Mouse (Mus musculus) heart, embryonic 14.5 days (tissue): Measurements from ENCODE around the gene Tmem9. TPM values are rescaled to one million over a fixed set of nuclear protein-coding genes. Genes with fewer than 3 reads are reported as not detected.

Experiments used
- ATAC-seq: fragments of 200-750 bp; cut with Nextera tagmentation; 2 replicates; pipeline ENCODE4 v1.8.0; 2017; ENCODE audit warnings: low read depth, moderate TSS enrichment; ENCODE audit not compliant: insufficient number of reproducible peaks, insufficient read depth, low FRiP score
- H3K27ac ChIP-seq, 2 experiments: fragments of 200-500 bp in 1 of 2; fragments of 300-500 bp in 1 of 2; sonication (generic) in 1 of 2; replicated peaks in 1 of 2; 2 replicates each; pipeline ENCODE4 v1.5.1; 2012 to 2014; ENCODE audit warnings: low read depth in 2 of 2, low read length in 2 of 2, control low read depth in 1 of 2, mild to moderate bottlenecking in 1 of 2, mixed read lengths in 1 of 2; ENCODE audit not compliant: control insufficient read depth in 1 of 2, insufficient read depth in 1 of 2
- H3K27me3 ChIP-seq: fragments of 300-500 bp; sonication (generic); 2 replicates; pipeline ENCODE4 v1.6.1; 2014; ENCODE audit warnings: mild to moderate bottlenecking, low read length, control low read depth; ENCODE audit not compliant: control insufficient read depth, insufficient read depth
- H3K36me3 ChIP-seq: fragments of 300-500 bp; sonication (generic); 2 replicates; pipeline ENCODE4 v1.6.1; 2014; ENCODE audit warnings: mild to moderate bottlenecking, control low read depth, low read length, mixed read lengths; ENCODE audit not compliant: control insufficient read depth, insufficient read depth
- H3K4me1 ChIP-seq, 2 experiments: fragments of 200-500 bp in 1 of 2; fragments of 300-500 bp in 1 of 2; sonication (generic) in 1 of 2; 2 replicates each; pipeline ENCODE4 v1.6.1; 2012 to 2014; ENCODE audit warnings: low read length in 2 of 2, control low read depth in 1 of 2, mixed read lengths in 1 of 2; ENCODE audit not compliant: control insufficient read depth in 2 of 2, insufficient read depth in 2 of 2
- H3K4me2 ChIP-seq: fragments of 300-500 bp; sonication (generic); 2 replicates; pipeline ENCODE4 v1.6.1; 2014; ENCODE audit warnings: mild to moderate bottlenecking, low read length
- H3K4me3 ChIP-seq, 2 experiments: fragments of 200-500 bp in 1 of 2; fragments of 300-500 bp in 1 of 2; sonication (generic) in 1 of 2; 2 replicates each; pipeline ENCODE4 v1.5.1; 2012 to 2014; ENCODE audit warnings: low read length in 2 of 2, mild to moderate bottlenecking in 2 of 2, control low read depth in 1 of 2, low read depth in 1 of 2, moderate library complexity in 1 of 2; ENCODE audit not compliant: control insufficient read depth in 1 of 2, insufficient read depth in 1 of 2
- H3K9ac ChIP-seq: fragments of 300-500 bp; sonication (generic); 2 replicates; pipeline ENCODE4 v1.6.1; 2014; ENCODE audit warnings: mild to moderate bottlenecking, low read length
- H3K9me3 ChIP-seq: fragments of 300-500 bp; sonication (generic); 2 replicates; pipeline ENCODE4 v1.6.1; 2016; ENCODE audit warnings: low read length, control low read depth; ENCODE audit not compliant: control insufficient read depth
- WGBS: fragments of 180-500 bp; shearing (Covaris S2); extraction: QIAGEN DNeasy Blood & Tissue Kit; methylation state at CpG from one replicate; pipeline ENCODE4 v1.1.7; 2014; 5-methylcytosine and 5-hydroxymethylcytosine counted together
- polyA plus RNA-seq: library from polyadenylated mRNA; unstranded; fragments of >200 nt; fragmentation: Nextera tagmentation; extraction: Ambion mirVana; gene quantifications from 2 replicates; pipeline ENCODE4 v1.2.1, GENCODE M21; 2014

Gene Tmem9
- polyA plus RNA-seq, 1 experiment from 2014 or later, result 82.2 TPM

DNA sequence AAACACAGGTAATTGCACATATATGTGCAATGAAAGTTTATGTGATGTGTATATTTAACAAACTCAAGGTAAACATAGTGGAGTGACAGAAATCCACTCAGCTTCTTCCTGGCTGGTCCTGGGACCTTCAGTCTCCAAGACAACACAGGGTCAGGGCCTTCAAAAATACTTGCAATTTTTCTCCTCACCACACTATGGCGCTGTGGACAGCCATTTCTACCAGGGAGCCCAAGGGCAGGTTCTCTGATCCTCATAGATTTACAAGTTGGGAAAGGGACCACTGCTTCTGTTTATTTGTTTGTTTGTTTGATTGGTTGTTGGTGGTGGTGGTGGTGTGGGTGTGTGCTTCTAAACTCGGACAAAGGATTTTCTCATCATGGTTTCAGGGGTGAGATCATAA is 39.5 kb downstream of the Tmem9 start:
- Histone ChIP-seq H3K9ac (no peak overlapping the region), H3K27me3 (peaks cover 42% of the 10 kb centered on the region), H3K9me3 (no peaks in the 10 kb centered on the region), H3K4me2 (no peak overlapping the region), H3K4me3 (no peak overlapping the region), H3K36me3 (no peaks in the 10 kb centered on the region), H3K27ac (no peak overlapping the region), H3K4me1 (peaks cover 5 to 10% of the 10 kb centered on the region in 2 experiments; a peak in 3 of 4 replicates)
- 6% methylated on average over 2 of the region's 2 CpGs for WGBS
- ATAC-seq, result no peak

DNA sequence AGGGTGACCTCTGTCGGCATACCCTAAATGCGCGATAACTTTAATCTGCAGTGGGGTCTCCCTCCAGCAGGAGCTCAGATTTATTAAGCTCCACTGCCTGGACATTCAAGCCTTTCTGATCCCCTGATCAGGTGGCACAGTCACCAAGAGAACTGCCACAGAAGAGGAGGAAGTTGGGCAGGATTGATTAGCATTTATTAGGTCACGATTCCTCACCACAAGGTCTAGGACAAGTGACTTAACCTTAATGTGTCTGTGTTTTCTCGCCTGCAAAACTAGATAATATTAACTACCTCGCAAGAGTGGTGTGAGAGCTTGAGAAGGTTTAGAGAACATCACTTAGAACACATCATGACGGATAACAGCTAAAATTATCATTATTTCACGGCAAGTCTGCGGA is 39.9 kb downstream of the Tmem9 start:
- Histone ChIP-seq H3K9me3 (no peaks in the 10 kb centered on the region), H3K36me3 (no peaks in the 10 kb centered on the region), H3K27me3 (peaks cover 46% of the 10 kb centered on the region), H3K4me2 (no peak overlapping the region), H3K4me3 (no peak overlapping the region), H3K27ac (no peak overlapping the region), H3K9ac (no peak overlapping the region), H3K4me1 (peaks cover 9 to 15% of the 10 kb centered on the region in 2 experiments; a peak in 3 of 4 replicates)
- ATAC-seq, result no peak
- whole genome bisulfite sequencing, result 74% methylated on average over 9 of the region's 9 CpGs

DNA sequence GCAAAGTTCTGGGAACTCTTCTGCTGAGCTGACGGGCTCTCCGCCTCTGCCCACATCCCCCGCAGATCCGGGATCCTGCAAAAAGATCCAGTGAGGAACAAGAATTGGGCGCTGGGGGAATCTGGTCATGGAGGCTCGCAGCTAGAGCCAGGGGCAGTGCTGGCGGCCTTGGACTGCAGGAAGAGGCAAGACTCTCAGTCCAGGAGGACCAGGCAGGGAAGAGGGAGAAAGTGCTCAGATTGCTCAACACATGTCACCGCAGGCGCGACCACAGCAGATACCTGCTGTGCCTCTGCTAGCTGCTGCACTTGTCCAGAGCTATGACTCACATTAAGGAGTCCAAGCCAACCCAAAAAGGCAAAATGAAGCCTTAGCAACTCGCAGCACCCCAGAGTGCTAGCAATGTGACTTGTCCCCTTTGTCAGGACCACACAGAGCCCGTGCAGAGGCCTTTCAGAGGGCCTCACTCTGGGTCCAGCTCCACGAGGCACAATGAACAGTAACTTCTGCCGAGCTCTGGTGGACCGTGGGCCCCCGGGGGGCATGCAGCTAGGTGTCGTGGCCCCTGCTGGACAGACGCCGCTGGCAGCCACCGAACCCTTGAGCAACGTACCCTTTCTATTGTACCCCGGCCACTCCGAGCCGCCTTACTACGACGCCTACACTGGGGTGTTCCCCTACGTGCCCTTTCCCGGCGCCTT is 42.5 kb downstream of the Tmem9 start, which contains the start of gene Ascl5:
Ascl5 (plus strand) TSS at position 493 of the 701 bp plus-strand sequence.
- Histone ChIP-seq H3K9me3 (no peaks in the 10 kb centered on the region), H3K9ac (0 out of 2 replicates have a peak within 1 kb of the TSS, but pooled peaks have one; percentile 12), H3K36me3 (no peaks in the 10 kb centered on the region), H3K4me3 (peak within 1 kb of the TSS; percentile 12 to 33; a peak in 3 of 4 replicates), H3K27ac (no peak within 1 kb of the TSS), H3K4me1 (peaks cover 15% of the 10 kb centered on the region in 2 experiments), H3K27me3 (peaks cover 47% of the 10 kb centered on the region), H3K4me2 (peak within 1 kb of the TSS; percentile 60)
- ATAC-seq, result no peak
- 22% methylated on average over 29 of the region's 29 CpGs for WGBS

DNA sequence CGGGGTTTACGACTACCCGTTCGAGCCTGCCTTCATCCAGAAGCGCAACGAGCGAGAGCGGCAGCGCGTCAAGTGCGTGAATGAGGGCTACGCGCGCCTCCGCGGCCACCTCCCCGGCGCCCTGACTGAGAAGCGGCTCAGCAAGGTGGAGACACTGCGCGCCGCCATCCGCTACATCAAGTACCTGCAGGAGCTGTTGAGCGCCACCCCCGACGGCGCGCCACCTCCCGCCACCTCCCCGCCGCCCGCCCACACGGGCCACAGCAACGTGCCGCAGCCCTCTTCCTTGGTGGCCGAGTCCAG is 43.0 kb downstream of the Tmem9 start:
- whole genome bisulfite sequencing, result under 1% methylated on average over 31 of the region's 36 CpGs
- H3K36me3 ChIP-seq, result no peaks in the 10 kb centered on the region
- peaks cover 47% of the 10 kb centered on the region for H3K27me3 ChIP-seq
- H3K27ac ChIP-seq, result no peak overlapping the region
- ATAC-seq, result no peak
- H3K4me2 ChIP-seq, result peak overlapping the region; percentile 60
- H3K9me3 ChIP-seq, result no peaks in the 10 kb centered on the region
- H3K4me1 ChIP-seq, result peaks cover 15% of the 10 kb centered on the region in 2 experiments
- H3K9ac ChIP-seq, result 0 out of 2 replicates have a peak overlapping the region, but pooled peaks have one; percentile 12
- H3K4me3 ChIP-seq, result peak overlapping the region; percentile 12 to 33; a peak in 3 of 4 replicates

DNA sequence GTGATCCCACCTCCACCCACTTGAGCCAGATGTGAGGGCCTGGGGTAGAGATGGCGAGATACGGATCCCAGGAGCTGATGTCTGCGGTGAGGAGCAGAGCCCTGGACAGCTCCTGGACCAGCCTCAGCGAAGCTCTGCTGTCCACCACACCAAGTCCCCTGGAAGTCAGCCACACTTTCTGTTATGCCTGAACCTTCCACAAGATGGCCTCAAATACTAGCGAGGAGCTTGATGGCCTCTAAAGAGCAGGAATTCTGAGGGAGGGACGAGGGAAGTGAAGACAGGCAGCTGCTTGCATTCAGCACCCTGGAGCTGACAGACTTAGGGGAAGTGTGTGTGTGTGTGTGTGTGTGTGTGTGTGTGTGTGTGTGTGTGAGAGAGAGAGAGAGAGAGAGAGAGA is 43.5 kb downstream of the Tmem9 start:
- H3K27me3 ChIP-seq, result peaks cover 47% of the 10 kb centered on the region
- H3K27ac ChIP-seq, result no peak overlapping the region

DNA sequence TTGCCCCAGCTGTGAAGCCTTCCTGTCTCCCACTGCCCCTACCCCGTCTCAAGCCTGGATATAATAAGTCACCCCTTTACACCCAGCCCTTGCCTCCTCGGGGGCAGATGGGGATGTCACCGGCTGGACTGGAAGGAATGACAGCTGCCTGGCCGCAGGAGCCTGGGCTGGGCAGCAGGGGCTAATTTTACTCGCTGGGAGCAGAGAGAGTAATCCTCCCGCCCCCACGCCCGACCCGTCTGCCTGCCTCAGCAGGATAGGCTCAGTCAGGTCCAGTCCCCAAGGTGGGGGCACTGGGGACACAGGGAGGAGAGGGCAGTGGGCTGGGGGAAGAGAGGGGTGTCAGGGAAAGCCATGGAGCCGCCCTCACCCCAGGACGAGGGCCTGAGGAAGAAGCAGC is 44.6 kb downstream of the Tmem9 start, which contains the start of gene Cacna1s:
Cacna1s (plus strand) TSS at position 204 of the 400 bp plus-strand sequence.
- ATAC-seq, result no peak
- H3K27ac ChIP-seq, result no peak within 1 kb of the TSS
- 24% methylated on average over 11 of the region's 11 CpGs for WGBS
- H3K9me3 ChIP-seq, result no peaks in the 10 kb centered on the region
- H3K4me3 ChIP-seq, result no peak within 1 kb of the TSS
- H3K27me3 ChIP-seq, result peaks cover 47% of the 10 kb centered on the region
- no peaks in the 10 kb centered on the region for H3K36me3 ChIP-seq
- H3K4me1 ChIP-seq, result peaks cover 15% of the 10 kb centered on the region in 2 experiments
- H3K9ac ChIP-seq, result no peak within 1 kb of the TSS
- H3K4me2 ChIP-seq, result no peak within 1 kb of the TSS

More for the DNA sequence above, 43.5 kb downstream of the Tmem9 start:
- Histone ChIP-seq H3K9ac (no peak overlapping the region), H3K9me3 (no peaks in the 10 kb centered on the region), H3K36me3 (no peaks in the 10 kb centered on the region), H3K4me2 (peak overlapping the region; percentile 60), H3K4me3 (peak overlapping the region in 1 of 2 experiments; percentile 33; a peak in 1 of 4 replicates), H3K4me1 (peaks cover 15% of the 10 kb centered on the region in 2 experiments)
- 2% methylated on average over 6 of the region's 6 CpGs for WGBS
- ATAC-seq, result peak; percentile 49; the same call in 1 of the 2 replicates

DNA sequence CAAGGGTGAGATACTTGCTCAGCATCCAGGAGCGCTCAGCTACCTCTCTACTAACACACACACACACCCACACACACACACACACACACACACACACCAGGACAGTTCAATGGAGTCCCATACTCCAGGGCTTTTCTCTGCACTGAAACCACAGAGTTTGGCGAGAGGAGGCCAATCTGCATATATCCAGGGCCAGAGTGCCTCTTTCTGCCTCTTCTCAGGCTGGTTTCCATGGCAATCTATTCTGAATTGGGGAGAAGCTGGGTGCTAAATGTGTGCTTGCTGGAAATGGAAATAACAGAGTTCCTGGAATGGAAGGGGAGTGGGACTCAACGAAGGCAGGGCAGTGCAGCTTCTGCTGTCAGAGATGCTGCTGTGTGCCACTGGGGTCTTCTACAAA is 47.8 kb downstream of the Tmem9 start:
- Histone ChIP-seq H3K27me3 (peaks cover 18% of the 10 kb centered on the region), H3K9ac (no peak overlapping the region), H3K4me2 (no peak overlapping the region), H3K4me1 (peaks cover 11 to 13% of the 10 kb centered on the region in 2 experiments), H3K36me3 (no peaks in the 10 kb centered on the region), H3K4me3 (no peak overlapping the region), H3K27ac (no peak overlapping the region), H3K9me3 (no peaks in the 10 kb centered on the region)
- no peak for ATAC-seq
- 92% methylated on average over 3 of the region's 3 CpGs for WGBS
